Mouse (Mus musculus) erythroblast, embryonic 14.5 days (primary cell): ENCODE measurements around the gene Ahr. TPM values are rescaled to one million over a fixed set of nuclear protein-coding genes. Genes with fewer than 3 reads are reported as not detected.

Experiments
- H3K27me3 ChIP-seq: 2 replicates; pipeline ENCODE4 v1.6.1; 2012; ENCODE audit warnings: inconsistent platforms; ENCODE audit not compliant: control insufficient read depth
- H3K36me3 ChIP-seq: 2 replicates; pipeline ENCODE4 v1.6.1; 2012; ENCODE audit warnings: mild to moderate bottlenecking, inconsistent platforms; ENCODE audit not compliant: control insufficient read depth
- H3K4me1 ChIP-seq: 2 replicates; pipeline ENCODE4 v1.6.1; 2012; ENCODE audit warnings: inconsistent platforms; ENCODE audit not compliant: control insufficient read depth
- H3K4me3 ChIP-seq: replicated peaks from 2 replicates; pipeline ENCODE3; 2012; ENCODE audit warnings: moderate library complexity, mild to moderate bottlenecking, inconsistent platforms
- H3K9me3 ChIP-seq: 2 replicates; pipeline ENCODE4 v1.6.1; 2012; ENCODE audit warnings: low read length, inconsistent platforms, mixed read lengths; ENCODE audit not compliant: control insufficient read depth
- GATA1 ChIP-seq: IDR thresholded peaks from 2 replicates; pipeline ENCODE4 v1.6.1; 2012; ENCODE audit warnings: low read length, inconsistent platforms, mixed read lengths
- TAL1 ChIP-seq: IDR thresholded peaks from 3 replicates; pipeline ENCODE4 v1.6.1; 2012; ENCODE audit warnings: low read length, inconsistent platforms, mixed read lengths
- polyA plus RNA-seq: library from polyadenylated mRNA; stranded (reverse); fragments of >175 nt; gene quantifications from 2 replicates; pipeline ENCODE4 v1.2.3, GENCODE M21; 2012

Gene Ahr
- polyA plus RNA-seq, 1 experiment, result 0.03 TPM

DNA sequence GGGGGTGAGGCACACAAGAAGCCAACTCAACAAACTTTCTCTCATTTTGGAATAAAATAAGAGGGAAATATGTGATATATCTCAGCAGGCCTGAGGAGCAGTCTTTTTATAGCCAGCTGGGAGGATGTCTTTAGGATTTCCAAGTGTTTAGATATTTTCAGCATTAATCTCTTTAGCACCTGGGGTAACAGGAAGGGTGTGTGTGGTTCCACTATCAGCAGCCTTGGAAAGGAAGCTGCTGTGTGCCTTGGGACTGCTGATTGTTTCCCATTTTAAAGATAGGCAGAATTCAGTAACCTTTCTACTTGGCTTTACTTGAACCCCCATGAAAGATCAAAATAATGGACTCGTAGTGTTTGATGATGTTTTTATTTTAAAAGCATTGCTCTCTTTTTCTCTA, 71.4 kb downstream of the Ahr start:
- Histone ChIP-seq H3K27me3 (no peaks in the 10 kb centered on the region), H3K4me1 (no peaks in the 10 kb centered on the region), H3K36me3 (no peaks in the 10 kb centered on the region)

DNA sequence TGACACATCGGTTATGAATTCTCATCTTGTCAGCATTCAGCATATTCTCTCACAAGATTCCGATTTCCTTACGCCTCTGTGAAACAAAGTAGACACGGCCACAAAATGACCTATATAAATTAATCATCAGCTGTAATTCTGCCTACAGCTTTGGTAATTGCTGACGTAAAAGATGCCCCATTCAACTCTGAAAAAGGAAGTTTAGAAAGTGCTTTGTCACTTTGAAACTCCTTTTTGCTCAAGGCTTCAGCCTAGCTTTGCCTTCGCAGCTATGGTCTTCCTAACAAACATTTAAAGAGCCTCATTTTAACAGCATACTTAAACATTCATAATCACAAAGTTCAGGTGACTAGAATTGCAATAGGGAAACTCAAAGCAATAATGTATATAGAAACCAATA, 72.2 kb downstream of the Ahr start:
- TF ChIP-seq TAL1, result no peak
- no peak for TF ChIP-seq GATA1
- no peaks in the 10 kb centered on the region for H3K27me3 ChIP-seq
- no peak overlapping the region for H3K4me3 ChIP-seq
- H3K36me3 ChIP-seq, result no peaks in the 10 kb centered on the region
- no peaks in the 10 kb centered on the region for H3K9me3 ChIP-seq
- H3K4me1 ChIP-seq, result no peaks in the 10 kb centered on the region

More for the DNA sequence above, 71.4 kb downstream of the Ahr start:
- TF ChIP-seq TAL1, result no peak
- no peak for TF ChIP-seq GATA1
- H3K9me3 ChIP-seq, result no peaks in the 10 kb centered on the region
- H3K4me3 ChIP-seq, result no peak overlapping the region

DNA sequence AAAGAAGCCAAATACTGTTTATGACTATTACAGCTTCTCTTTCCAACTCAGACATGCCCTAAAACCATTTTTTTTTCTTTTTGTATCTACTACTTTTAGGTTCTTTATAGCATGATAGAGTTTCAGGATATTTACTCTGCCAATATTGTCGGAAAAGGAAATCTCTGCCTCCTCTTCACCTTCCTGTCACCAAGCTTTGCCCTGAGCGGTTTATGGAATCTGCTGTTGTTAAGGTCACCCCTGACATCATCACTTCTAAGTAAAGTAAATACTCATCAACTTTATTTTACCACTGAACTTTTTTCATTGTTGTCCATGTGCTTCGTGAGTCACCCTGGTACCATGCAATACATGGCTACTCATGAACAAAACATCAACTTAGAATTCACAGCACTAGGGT, 75.2 kb downstream of the Ahr start:
- Histone ChIP-seq H3K4me3 (no peak overlapping the region), H3K9me3 (no peaks in the 10 kb centered on the region), H3K36me3 (no peaks in the 10 kb centered on the region), H3K4me1 (no peaks in the 10 kb centered on the region), H3K27me3 (no peaks in the 10 kb centered on the region)
- TF ChIP-seq GATA1, result no peak
- no peak for TF ChIP-seq TAL1
